Mouse (Mus musculus) induced T-regulatory cell, adult 2 months (primary cell): Measurements from ENCODE around the gene Otor.

Experiments used
- DNase-seq: peaks from one replicate; pipeline ENCODE4 v3.0.0-alpha.2; 2012; ENCODE audit warnings: low read depth

The Otor gene

DNA sequence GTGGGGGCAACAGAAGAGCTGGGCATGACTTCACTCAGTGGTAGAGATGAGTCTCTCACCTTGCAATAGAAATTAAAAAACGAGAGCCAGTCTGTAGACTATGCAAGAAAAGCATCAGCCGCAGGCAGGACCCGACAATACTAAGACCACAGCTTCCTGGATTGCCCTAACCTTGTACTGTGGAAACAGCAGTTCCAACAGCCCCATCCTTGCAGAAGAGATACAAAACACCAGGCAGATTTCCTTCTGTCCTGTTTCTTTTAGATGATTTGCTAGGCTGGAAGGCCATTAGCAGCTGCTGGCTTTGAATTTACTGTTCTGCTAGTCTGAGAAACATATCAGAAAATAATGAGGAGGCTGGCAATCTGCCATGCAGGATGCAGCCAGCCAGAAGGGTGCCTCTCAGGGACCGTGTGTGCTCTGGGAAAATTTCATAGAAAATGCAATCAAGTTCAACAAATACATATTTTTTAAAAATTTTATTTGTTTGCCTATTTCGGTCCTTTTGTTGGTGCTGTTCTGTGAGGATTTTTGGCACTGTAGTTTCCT is 52.9 kb downstream of the Otor start:
- no peak for DNase-seq
